Mouse (Mus musculus): ENCODE measurements around the gene Cd80.

GRCm38 (mm10) chr16:38481327-38481726, 26.0 kb downstream of the Cd80 start:
- no peak for TF ChIP-seq CTCF (conservative IDR thresholded peaks at IDR 0.05; ENCODE audit: low read length)
- no peak for TF ChIP-seq POU5F1 (IDR thresholded peaks at IDR 0.05; ENCODE audit: borderline replicate concordance, low read length)

Data from E14TG2a.4 (cell line).